Mouse (Mus musculus): ENCODE results near the gene Arsk. TPM values are rescaled to one million over a fixed set of nuclear protein-coding genes. Genes with fewer than 3 reads are reported as not detected.
A peak's percentile ranks its signal among the peaks of the same experiment; 100 is the strongest.

Arsk gene
- polyA plus RNA-seq, 1 experiment, result 1.1 TPM

DNA sequence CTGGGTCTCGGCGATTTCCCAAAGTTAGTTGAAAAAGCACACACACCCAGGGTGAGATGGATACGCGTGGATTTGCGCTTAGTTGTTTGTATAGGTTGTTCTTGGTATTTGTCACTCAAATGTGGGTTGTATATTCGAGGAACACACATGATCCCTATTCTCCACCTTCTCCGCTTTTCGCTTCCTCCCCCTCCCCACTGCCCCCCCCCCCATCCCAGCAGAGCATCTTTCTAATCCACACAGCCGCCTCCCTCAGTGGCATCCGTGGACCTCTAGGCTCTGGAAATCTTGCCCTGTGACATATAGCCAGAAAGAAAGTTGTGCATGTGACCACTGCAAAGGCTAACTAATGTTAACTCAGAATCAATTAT, 41.6 kb downstream of the Arsk start, which contains the start of gene Gpr150:
Gpr150 (minus strand) TSS at position 101 of the 371 bp plus-strand sequence.
- TF ChIP-seq GATA1 (IDR thresholded peaks at IDR 0.05; ENCODE audit: low read length), result no peak

DNA sequence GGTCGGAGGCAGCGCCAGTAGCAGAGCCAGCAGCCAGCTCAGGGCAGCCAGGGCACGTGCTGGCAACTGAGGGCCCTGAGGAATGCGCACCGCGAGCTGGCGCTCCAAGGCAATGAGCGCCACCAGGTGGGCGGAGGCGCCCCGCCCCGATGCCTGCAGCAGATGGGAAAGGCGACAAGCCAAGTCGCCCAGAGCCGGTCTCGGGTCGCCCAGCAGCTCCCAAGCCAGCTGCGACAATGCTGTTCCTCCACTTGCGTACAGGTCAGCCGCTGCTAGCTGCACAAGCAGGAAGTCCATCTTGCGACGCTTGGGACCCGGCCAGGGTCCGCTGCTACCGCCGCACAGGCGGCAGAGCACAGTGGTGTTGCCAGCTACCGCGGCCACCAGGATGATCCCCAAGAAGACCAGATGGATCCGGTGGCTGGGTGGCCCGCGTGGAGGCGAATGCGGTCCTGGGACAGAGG, 42.2 kb downstream of the Arsk start:
- no peak for TF ChIP-seq GATA1 (IDR thresholded peaks at IDR 0.05; ENCODE audit: low read length)

DNA sequence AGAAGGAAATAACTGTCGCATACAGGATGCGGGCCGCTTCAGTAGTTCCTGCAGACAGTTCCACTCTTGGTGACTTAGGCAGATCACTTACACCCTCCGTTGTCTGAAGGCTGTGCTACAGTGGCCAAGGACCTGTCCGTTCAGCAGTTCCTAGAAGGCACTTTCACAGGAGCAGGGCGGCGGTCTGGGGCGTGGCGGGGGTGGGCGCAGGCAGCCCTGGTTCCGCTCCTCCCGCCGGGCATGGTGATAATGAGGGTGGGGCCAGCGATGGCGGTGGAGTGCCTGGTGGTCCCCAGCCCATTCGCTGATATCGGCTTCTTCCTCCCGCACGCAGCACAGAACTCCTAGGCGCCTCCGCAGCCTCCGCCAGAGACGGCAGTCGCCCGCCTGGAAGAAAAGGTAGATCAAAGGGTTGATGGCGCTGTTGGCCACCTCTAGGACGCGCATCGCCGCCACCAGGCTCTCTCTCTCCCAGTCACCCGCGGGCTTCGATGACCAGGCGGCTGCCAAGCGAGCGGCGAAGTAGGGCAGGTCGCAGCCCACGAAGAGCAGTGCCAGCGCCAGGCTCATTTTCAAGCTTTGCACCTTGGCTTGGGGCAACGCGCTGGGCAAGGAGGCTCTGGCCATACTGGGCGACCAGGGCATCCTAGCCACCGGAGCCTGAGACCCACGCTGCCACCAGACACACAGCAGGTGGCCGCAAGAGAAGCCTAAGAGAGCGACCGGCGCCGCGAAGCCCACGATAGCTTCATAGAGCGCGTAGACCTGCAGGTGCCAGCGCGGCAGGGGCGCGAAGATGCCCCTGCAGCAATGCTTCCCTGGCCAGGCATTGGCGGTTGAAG, 42.8 kb downstream of the Arsk start:
- TF ChIP-seq GATA1 (IDR thresholded peaks at IDR 0.05; ENCODE audit: low read length), result no peak

DNA sequence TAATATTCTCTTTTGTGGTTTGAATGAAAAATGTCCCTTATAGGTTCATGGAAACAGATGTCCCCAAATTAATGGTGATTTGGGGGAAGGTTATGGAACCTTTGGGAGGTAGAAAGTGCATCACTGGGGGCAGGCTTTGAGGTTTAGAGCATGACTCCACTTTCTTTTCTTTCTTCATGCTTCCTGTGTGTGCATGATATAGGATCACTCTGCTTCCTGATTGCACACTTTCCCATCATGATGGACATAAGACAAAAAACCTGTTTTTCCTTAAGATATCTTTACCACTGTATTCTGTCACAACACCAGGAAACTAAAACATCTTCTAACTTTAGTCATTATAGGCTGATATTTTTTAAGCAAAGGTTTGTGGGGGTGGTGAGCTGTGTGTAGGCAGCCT, 53.5 kb downstream of the Arsk start:
- no peak for TF ChIP-seq GATA1 (IDR thresholded peaks at IDR 0.05; ENCODE audit: low read length)

DNA sequence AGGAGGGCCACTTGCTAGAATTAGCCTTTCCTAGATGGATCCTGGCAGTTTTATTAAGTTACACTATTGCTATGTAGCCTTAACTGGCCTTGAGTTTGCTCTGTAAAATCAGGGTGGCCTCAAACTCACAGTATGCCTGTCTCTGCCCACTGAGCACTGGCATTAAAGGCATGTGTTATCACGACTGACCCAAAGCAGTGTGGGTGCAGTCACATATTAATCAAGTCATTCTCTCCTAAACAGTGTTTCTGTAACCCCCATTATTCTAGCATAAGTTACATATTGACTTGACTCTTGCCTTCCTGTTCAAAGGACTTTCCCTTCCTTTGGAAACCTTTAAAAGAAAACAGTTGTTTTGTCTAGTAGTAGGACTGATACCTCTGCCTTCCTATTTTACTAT, 56.0 kb downstream of the Arsk start:
- no peak for TF ChIP-seq GATA1 (IDR thresholded peaks at IDR 0.05; ENCODE audit: low read length)

DNA sequence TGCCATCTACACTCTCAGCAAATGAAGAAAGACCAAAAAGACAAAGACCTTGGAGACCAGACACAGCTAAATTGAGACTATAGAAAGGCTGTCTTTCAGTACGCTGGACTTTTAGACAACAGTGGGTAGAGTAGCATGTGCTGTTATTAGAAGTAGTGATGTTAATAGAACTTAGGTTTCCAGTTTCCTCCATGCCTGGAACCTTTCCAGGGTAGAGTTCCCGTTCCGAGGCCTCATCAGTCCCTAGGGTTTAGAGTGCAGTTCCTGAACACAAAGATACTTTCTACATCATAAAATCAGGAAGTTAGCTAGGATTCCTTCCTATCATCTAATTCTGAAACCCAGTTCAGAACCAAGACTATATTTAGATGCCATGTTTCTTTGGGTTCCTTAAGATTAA, 73.9 kb downstream of the Arsk start:
- TF ChIP-seq GATA1 (IDR thresholded peaks at IDR 0.05; ENCODE audit: low read length), result no peak

DNA sequence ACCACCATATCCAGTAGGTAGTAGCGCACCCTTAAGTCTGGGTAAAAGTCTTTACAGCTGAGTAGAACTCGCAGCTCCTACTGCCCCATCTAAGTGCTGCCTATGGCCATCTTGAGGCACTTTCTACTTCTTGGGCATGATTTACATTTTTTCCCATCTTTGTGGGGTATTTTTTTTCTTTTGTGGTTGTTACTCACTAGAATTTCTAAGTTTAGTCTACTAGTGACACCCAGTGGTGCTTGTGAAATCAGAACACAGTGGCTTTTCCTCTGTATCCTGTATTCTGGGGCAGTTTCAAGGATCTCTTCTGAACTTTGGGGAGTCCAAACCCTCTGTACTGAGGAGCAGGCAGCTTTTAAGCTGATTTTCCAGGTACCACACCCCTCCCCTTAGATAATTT, 76.7 kb downstream of the Arsk start:
- no peak for TF ChIP-seq GATA1 (IDR thresholded peaks at IDR 0.05; ENCODE audit: low read length)

DNA sequence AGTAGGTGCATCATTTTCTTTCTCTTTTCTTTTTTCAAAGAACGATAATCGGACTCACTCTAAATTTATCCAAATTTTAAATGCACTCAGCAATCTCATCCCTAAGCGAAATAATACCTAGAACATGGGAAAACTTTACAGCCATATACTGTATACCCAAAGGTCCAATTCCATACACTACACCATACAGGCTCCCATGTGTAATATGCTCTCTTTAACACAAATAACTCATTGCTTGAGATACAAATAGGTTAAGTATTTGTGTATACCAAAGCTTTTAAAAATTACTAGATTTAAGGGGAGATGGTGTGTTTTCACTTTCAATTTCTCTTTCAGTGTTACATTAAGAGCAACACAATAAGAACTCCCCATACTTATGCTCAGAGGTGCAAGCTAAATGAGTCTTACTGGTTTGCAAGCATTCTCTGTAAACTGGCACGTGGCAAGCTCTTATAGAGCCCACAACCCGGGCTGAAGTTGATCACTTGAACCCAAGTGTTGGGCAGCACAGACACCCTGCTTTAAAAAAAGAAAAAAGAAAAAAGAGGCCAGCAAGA, 79.5 kb downstream of the Arsk start:
- no peak for TF ChIP-seq GATA1 (IDR thresholded peaks at IDR 0.05; ENCODE audit: low read length)

DNA sequence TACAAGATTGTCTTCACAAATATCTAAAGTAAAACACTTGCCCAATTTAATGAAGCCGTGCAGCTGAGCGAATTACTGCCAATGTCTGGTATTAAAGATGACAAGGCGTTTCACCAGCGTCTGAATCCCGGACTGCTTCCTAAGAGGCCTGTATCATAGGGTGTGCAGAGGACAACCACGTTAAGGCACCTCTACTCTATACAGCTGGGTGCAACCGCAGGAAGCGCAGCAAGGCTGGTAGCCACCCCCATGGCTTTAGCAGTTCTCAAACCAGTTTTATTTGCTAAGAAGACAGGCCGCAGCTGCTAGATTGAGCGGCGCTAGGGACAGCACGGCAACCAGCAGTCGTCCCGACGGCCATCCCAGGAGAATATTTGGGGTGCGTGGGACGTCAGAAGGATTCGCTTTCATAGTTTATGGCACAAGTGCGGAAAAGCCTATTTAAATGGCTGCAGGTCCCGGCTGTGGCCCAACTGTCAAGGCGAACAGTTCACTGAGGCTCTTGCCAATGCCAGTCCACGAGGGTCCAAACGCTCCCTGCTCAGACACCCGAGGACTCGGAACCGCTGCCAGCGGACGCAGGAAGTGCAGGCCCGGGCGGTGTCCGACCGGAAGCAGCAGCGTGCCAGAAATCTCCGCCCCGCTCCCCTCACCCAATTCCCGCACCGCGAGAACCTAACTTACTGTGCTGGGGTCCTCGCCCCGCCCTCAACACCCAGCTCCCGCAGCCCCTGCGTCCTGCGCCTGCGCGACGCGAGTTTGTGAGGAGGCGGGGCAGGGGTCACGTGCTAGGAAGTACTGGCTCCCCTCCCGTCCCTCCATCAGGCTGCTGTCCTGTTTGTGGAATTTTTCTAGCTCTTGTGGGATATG, 80.3 kb downstream of the Arsk start, which contains the start of gene Rfesd:
Rfesd (minus strand) TSS at position 746 of the 870 bp plus-strand sequence.
- TF ChIP-seq GATA1 (IDR thresholded peaks at IDR 0.05; ENCODE audit: low read length), result no peak

DNA sequence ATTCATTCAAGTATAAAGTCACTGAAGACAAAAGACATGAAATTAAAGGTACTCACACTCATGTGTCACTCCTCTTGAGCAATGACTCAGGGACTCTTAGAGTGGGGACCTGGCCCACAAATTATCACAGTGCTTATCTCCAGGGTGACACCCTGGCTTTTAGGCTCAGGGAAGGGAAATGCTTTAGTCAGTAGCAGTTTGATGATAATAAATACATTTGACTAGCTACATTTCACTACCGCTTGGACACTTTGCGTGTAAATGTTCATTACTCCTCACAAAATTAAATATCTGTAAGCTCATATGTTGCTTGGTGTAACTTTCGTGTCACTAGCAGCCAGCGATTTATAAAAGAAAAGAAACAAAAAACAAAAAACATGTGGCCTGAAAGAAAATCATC, 81.0 kb downstream of the Arsk start:
- peak; percentile 55 for TF ChIP-seq GATA1 (IDR thresholded peaks at IDR 0.05; ENCODE audit: low read length)

DNA sequence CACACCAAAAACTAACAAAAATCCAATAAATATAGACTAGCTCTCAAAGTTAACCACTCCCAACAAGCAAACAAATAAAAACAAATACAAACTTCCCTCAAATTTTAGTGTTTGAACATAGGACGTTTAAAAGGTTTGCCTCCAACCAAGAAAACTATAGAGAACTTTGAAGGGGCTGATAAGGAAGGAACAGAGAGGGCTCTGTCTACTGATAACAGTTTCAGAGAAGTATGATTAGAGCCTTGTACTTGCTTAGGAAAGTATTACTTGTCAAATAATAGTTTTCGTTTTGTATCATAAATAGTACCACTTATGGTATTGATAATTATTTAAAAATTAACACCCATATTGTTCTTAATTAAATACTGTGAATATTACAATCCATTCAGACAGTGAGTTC, 83.9 kb downstream of the Arsk start:
- TF ChIP-seq GATA1 (IDR thresholded peaks at IDR 0.05; ENCODE audit: low read length), result peak; percentile 38

Other genes with a start within 250 kb of the Arsk start
- gene Rhobtb3, start 154.7 kb downstream of the Arsk start, polyA plus RNA-seq (2012), result 13.5 and 15.1 TPM in 2 replicates
- not detected in 2 replicates for gene Spata9, start 131.5 kb downstream of the Arsk start, polyA plus RNA-seq (2012)
- 2.4 and 2.7 TPM in 2 replicates for gene Rfesd, start 79.9 kb downstream of the Arsk start, polyA plus RNA-seq (2012)
- gene Gpr150, start 41.7 kb downstream of the Arsk start, polyA plus RNA-seq (2012), result not detected in 2 replicates
- gene Ttc37, start 74 bp upstream of the Arsk start, polyA plus RNA-seq (2012), result 0.61 and 0.68 TPM in 2 replicates
- not detected in 2 replicates for gene Fam81b, start 206.4 kb upstream of the Arsk start, polyA plus RNA-seq (2012)